Mouse (Mus musculus) small intestine, adult 2 months (tissue): ENCODE results near the gene Snrpg.

Source experiments
- CTCF ChIP-seq: fragments of 200-500 bp; IDR thresholded peaks from 2 replicates; pipeline ENCODE4 v1.5.1; 2012; ENCODE audit warnings: low read depth, mild to moderate bottlenecking, control low read depth, inconsistent platforms, low read length, moderate library complexity, mixed read lengths; ENCODE audit not compliant: insufficient replicate concordance, insufficient read length; ENCODE audit errors: extremely low read depth
- POLR2A ChIP-seq: fragments of 200-500 bp; IDR thresholded peaks from 2 replicates; pipeline ENCODE4 v1.6.1; 2012; ENCODE audit warnings: low read depth, mild to moderate bottlenecking, control low read depth, inconsistent platforms, low read length, moderate library complexity

- TF ChIP-seq CTCF = no peak
- no peak for TF ChIP-seq POLR2A
Observed at GRCm38 (mm10) chr6:86346063-86346462, 25.0 kb upstream of the Snrpg start.
